Mouse (Mus musculus) ES-Bruce4 (cell line): ENCODE data around the gene Spire2.

Experiments used
- CTCF ChIP-seq: IDR thresholded peaks from one replicate; pipeline ENCODE4 v1.8.1; 2011; ENCODE audit warnings: low read depth, low read length
- EP300 ChIP-seq: IDR thresholded peaks from 2 replicates; pipeline ENCODE4 v1.6.1; 2011; ENCODE audit warnings: low read depth, low read length; ENCODE audit not compliant: insufficient read depth
- POLR2A ChIP-seq: IDR thresholded peaks from one replicate; pipeline ENCODE4 v1.8.1; 2011; ENCODE audit warnings: low read length; ENCODE audit not compliant: insufficient read depth

DNA sequence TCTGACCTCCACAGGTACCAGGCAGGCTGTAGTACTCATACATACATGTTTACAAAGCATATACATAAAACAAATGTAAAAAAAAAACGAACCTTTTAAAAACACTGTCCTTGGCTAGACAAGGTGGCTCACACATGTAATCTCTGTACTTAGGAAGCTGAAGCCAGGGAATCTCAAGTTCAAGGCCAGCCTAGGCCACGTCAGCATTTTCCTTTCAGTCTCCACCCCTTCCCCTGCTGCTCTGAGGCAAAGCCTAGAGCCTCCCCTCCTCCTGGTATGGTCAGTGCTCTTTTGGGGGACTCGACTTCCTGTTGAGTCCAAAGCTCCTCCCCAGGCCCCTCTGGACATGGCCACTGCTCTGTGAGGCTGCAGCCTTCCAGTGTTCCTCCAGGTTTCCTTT is 54.5 kb downstream of the Spire2 start:
- TF ChIP-seq CTCF (no peak), POLR2A (no peak), EP300 (no peak)
